Mouse (Mus musculus) layer of hippocampus, adult 9-10 months (tissue): ENCODE data around the gene Mfsd13b.
A peak's percentile ranks its signal among the peaks of the same experiment; 100 is the strongest.
"Not testable (repeated sequence)": the region's sequence is repeated elsewhere in the genome, so short reads cannot be mapped to it uniquely, and the experiment has no call there.

Experiments used
- DNase-seq: peaks from one replicate; pipeline ENCODE4 v3.0.0; 2022; ENCODE audit warnings: low spot score

The Mfsd13b gene

GRCm38 (mm10) chr7:120982200-120982841, at the start of gene Mfsd13b, which contains the start of gene Cdr2:
TSS of gene Mfsd13b (plus strand) at chr7:120982509.
TSS of gene Cdr2 (minus strand) at chr7:120982312.
- DNase-seq: peak; percentile 98

GRCm38 (mm10) chr7:120933110-120933509, 49.2 kb upstream of the Mfsd13b start:
- no peak for DNase-seq

- no peak for DNase-seq
Measured at GRCm38 (mm10) chr7:120933680-120934195, 48.6 kb upstream of the Mfsd13b start.

- DNase-seq: no peak
Measured at GRCm38 (mm10) chr7:120934716-120935115, 47.6 kb upstream of the Mfsd13b start.

GRCm38 (mm10) chr7:120936522-120936921, 45.8 kb upstream of the Mfsd13b start:
- DNase-seq: no peak

GRCm38 (mm10) chr7:120938206-120938605, 44.1 kb upstream of the Mfsd13b start:
- DNase-seq: no peak

- DNase-seq: no peak
Measured at GRCm38 (mm10) chr7:120940343-120940742, 42.0 kb upstream of the Mfsd13b start.

GRCm38 (mm10) chr7:120941214-120941613, 41.1 kb upstream of the Mfsd13b start:
- DNase-seq: no peak

GRCm38 (mm10) chr7:120942506-120942905, 39.8 kb upstream of the Mfsd13b start:
- DNase-seq: no peak

- DNase-seq: no peak
Measured at GRCm38 (mm10) chr7:120943936-120944509, 38.3 kb upstream of the Mfsd13b start.

GRCm38 (mm10) chr7:120953591-120953990, 28.7 kb upstream of the Mfsd13b start:
- DNase-seq: not testable (repeated sequence)

- no peak for DNase-seq
Measured at GRCm38 (mm10) chr7:120960116-120960515, 22.2 kb upstream of the Mfsd13b start.

- DNase-seq: no peak
Measured at GRCm38 (mm10) chr7:120960601-120961000, 21.7 kb upstream of the Mfsd13b start.

- no peak for DNase-seq
Measured at GRCm38 (mm10) chr7:120961893-120962292, 20.4 kb upstream of the Mfsd13b start.

- DNase-seq: no peak
Measured at GRCm38 (mm10) chr7:120963126-120963525, 19.2 kb upstream of the Mfsd13b start.

GRCm38 (mm10) chr7:120969221-120969620, 13.1 kb upstream of the Mfsd13b start:
- no peak for DNase-seq

GRCm38 (mm10) chr7:120970112-120970511, 12.2 kb upstream of the Mfsd13b start:
- DNase-seq: no peak

- DNase-seq: not testable (repeated sequence)
Measured at GRCm38 (mm10) chr7:120972471-120972870, 9.8 kb upstream of the Mfsd13b start.

GRCm38 (mm10) chr7:120974001-120974400, 8.3 kb upstream of the Mfsd13b start:
- DNase-seq: no peak

- DNase-seq: no peak
Measured at GRCm38 (mm10) chr7:120977063-120977462, 5.2 kb upstream of the Mfsd13b start.

GRCm38 (mm10) chr7:120980041-120980440, 2.3 kb upstream of the Mfsd13b start:
- no peak for DNase-seq

GRCm38 (mm10) chr7:120980931-120981924, 1.1 kb upstream of the Mfsd13b start:
- DNase-seq: no peak
